Mouse (Mus musculus) gastrocnemius, adult 2 months (tissue): ENCODE measurements around the gene Syne2. TPM values are rescaled to one million over a fixed set of nuclear protein-coding genes. Genes with fewer than 3 reads are reported as not detected.

ENCODE experiments used
- DNase-seq: peaks from one replicate; pipeline ENCODE4 v3.0.0; 2022
- H3K27ac ChIP-seq: fragments of 200-600 bp; 2 replicates; pipeline ENCODE4 v1.8.1; 2022; ENCODE audit warnings: mild to moderate bottlenecking
- H3K4me3 ChIP-seq: fragments of 200-600 bp; 2 replicates; pipeline ENCODE4 v1.8.1; 2022; ENCODE audit warnings: mild to moderate bottlenecking, moderate library complexity
- CTCF ChIP-seq: fragments of 200-600 bp; IDR thresholded peaks from 2 replicates; pipeline ENCODE4 v1.8.1; 2022; ENCODE audit warnings: antibody characterized with exemption, mild to moderate bottlenecking, moderate library complexity
- intact Hi-C: fragments of 180-260 bp; cut with DNase I; formaldehyde crosslinking; loops from one replicate; pipeline ENCODE4 v1.15.1; 2025
- total RNA-seq, 2 experiments: library from RNA; stranded (reverse); gene quantifications; 2 replicates each; pipeline ENCODE4 v1.2.3; 2021

Gene Syne2
- total RNA-seq, 2 experiments from 2014 or later = 15.0 to 15.5 TPM

GRCm38 (mm10) chr12:75888721-75889120 lies 70.8 kb downstream of the Syne2 start:
- Histone ChIP-seq H3K4me3 (no peak overlapping the region), H3K27ac (no peak overlapping the region)
- intact Hi-C loops = no loop called here
- TF ChIP-seq CTCF = no peak
- no peak for DNase-seq

- TF ChIP-seq CTCF = no peak
- intact Hi-C loops = loop anchor here (5.0 kb wide), 1 partner anchor 94 kb away; no protein-coding TSS in a partner anchor
Measured at GRCm38 (mm10) chr12:75891206-75891605, 73.3 kb downstream of the Syne2 start.

GRCm38 (mm10) chr12:75893392-75893791 lies 75.5 kb downstream of the Syne2 start:
- intact Hi-C loops = loop anchor here (5.0 kb wide), 1 partner anchor 96 kb away; no protein-coding TSS in a partner anchor
- DNase-seq = no peak
- Histone ChIP-seq H3K4me3 (no peak overlapping the region), H3K27ac (no peak overlapping the region)
- TF ChIP-seq CTCF = peak; percentile 63

More at GRCm38 (mm10) chr12:75891206-75891605, 73.3 kb downstream of the Syne2 start:
- Histone ChIP-seq H3K27ac (no peak overlapping the region), H3K4me3 (no peak overlapping the region)
- no peak for DNase-seq

- no peak overlapping the region for H3K4me3 ChIP-seq
- peak; percentile 23 for DNase-seq
- peak; percentile 46 for TF ChIP-seq CTCF
- intact Hi-C loops = loop anchor here (5.0 kb wide), 1 partner anchor 97 kb away; no protein-coding TSS in a partner anchor
- H3K27ac ChIP-seq = no peak overlapping the region
Measured at GRCm38 (mm10) chr12:75894316-75894997, 76.5 kb downstream of the Syne2 start.

GRCm38 (mm10) chr12:75894998-75895331 lies 77.0 kb downstream of the Syne2 start:
- H3K4me3 ChIP-seq = no peak overlapping the region
- no peak for DNase-seq
- H3K27ac ChIP-seq = no peak overlapping the region
- intact Hi-C loops = loop anchor here (5.0 kb wide), 1 partner anchor 98 kb away; no protein-coding TSS in a partner anchor
- TF ChIP-seq CTCF = no peak

- no peak for DNase-seq
- TF ChIP-seq CTCF = no peak
Measured at GRCm38 (mm10) chr12:75897793-75898192, 79.9 kb downstream of the Syne2 start.

GRCm38 (mm10) chr12:75901721-75902120 lies 83.8 kb downstream of the Syne2 start:
- DNase-seq = no peak

More at GRCm38 (mm10) chr12:75897793-75898192, 79.9 kb downstream of the Syne2 start:
- H3K4me3 ChIP-seq = no peak overlapping the region
- intact Hi-C loops = no loop called here
- H3K27ac ChIP-seq = no peak overlapping the region

GRCm38 (mm10) chr12:75904068-75904467 lies 86.1 kb downstream of the Syne2 start:
- Histone ChIP-seq H3K4me3 (no peak overlapping the region), H3K27ac (no peak overlapping the region)
- intact Hi-C loops = no loop called here
- DNase-seq = no peak
- TF ChIP-seq CTCF = no peak

More at GRCm38 (mm10) chr12:75901721-75902120, 83.8 kb downstream of the Syne2 start:
- intact Hi-C loops = no loop called here
- TF ChIP-seq CTCF = peak; percentile 27; the same call in 1 of the 2 replicates
- no peak overlapping the region for H3K27ac ChIP-seq
- no peak overlapping the region for H3K4me3 ChIP-seq

- DNase-seq = no peak
- intact Hi-C loops = no loop called here
- Histone ChIP-seq H3K27ac (no peak overlapping the region), H3K4me3 (no peak overlapping the region)
- no peak for TF ChIP-seq CTCF
Measured at GRCm38 (mm10) chr12:75905304-75905703, 87.4 kb downstream of the Syne2 start.

GRCm38 (mm10) chr12:75908466-75908865 lies 90.5 kb downstream of the Syne2 start:
- intact Hi-C loops = no loop called here
- TF ChIP-seq CTCF = no peak
- no peak for DNase-seq
- H3K4me3 ChIP-seq = no peak overlapping the region
- no peak overlapping the region for H3K27ac ChIP-seq

- intact Hi-C loops = no loop called here
- no peak for TF ChIP-seq CTCF
- DNase-seq = no peak
- Histone ChIP-seq H3K4me3 (no peak overlapping the region), H3K27ac (no peak overlapping the region)
Measured at GRCm38 (mm10) chr12:75915694-75916093, 97.8 kb downstream of the Syne2 start.

GRCm38 (mm10) chr12:75918415-75918814 lies 100.5 kb downstream of the Syne2 start:
- Histone ChIP-seq H3K4me3 (no peak overlapping the region), H3K27ac (no peak overlapping the region)
- intact Hi-C loops = no loop called here
- TF ChIP-seq CTCF = no peak
- no peak for DNase-seq

- intact Hi-C loops = no loop called here
Measured at GRCm38 (mm10) chr12:75918914-75919313, 101.0 kb downstream of the Syne2 start.

GRCm38 (mm10) chr12:75922900-75923299 lies 105.0 kb downstream of the Syne2 start:
- intact Hi-C loops = no loop called here
- TF ChIP-seq CTCF = no peak
- Histone ChIP-seq H3K4me3 (no peak overlapping the region), H3K27ac (no peak overlapping the region)
- no peak for DNase-seq

More at GRCm38 (mm10) chr12:75918914-75919313, 101.0 kb downstream of the Syne2 start:
- peak; percentile 40 for TF ChIP-seq CTCF
- Histone ChIP-seq H3K4me3 (no peak overlapping the region), H3K27ac (no peak overlapping the region)
- DNase-seq = no peak
